Mouse (Mus musculus) CH12.LX (cell line): ENCODE measurements around the gene Tnrc6b. TPM values are rescaled to one million over a fixed set of nuclear protein-coding genes. Genes with fewer than 3 reads are reported as not detected.

Experiments
- DNase-seq: peaks from one replicate; pipeline ENCODE4 v3.0.0-alpha.2; 2013; ENCODE audit errors: extremely low read depth
- H3K27ac ChIP-seq: 2 replicates; pipeline ENCODE4 v1.5.1; 2012; ENCODE audit warnings: low read depth, mild to moderate bottlenecking, control low read depth, moderate library complexity; ENCODE audit not compliant: insufficient read depth
- H3K27me3 ChIP-seq: replicated peaks from 2 replicates; pipeline ENCODE3; 2012; ENCODE audit warnings: inconsistent platforms
- H3K36me3 ChIP-seq, 2 experiments: replicated peaks in 1 of 2; 2 replicates each; pipeline versions ENCODE3 to v1.6.1; 2012; ENCODE audit warnings: inconsistent platforms in 1 of 2, low read length in 1 of 2, mild to moderate bottlenecking in 1 of 2, mixed read lengths in 1 of 2, moderate library complexity in 1 of 2; ENCODE audit not compliant: control insufficient read depth in 1 of 2, insufficient read depth in 1 of 2
- H3K4me1 ChIP-seq, 2 experiments: 2 replicates each; pipeline ENCODE4 v1.6.1; 2012; ENCODE audit warnings: inconsistent platforms in 1 of 2, moderate library complexity in 1 of 2; ENCODE audit not compliant: insufficient read depth in 2 of 2, control insufficient read depth in 1 of 2
- H3K4me2 ChIP-seq: 2 replicates; pipeline ENCODE4 v1.6.1; 2012; ENCODE audit warnings: low read depth, mild to moderate bottlenecking, control low read depth; ENCODE audit not compliant: poor library complexity, insufficient read depth, severe bottlenecking
- H3K4me3 ChIP-seq, 3 experiments: fragments of 150-350 bp in 1 of 3; sonication (generic) in 1 of 3; replicated peaks in 1 of 3; 2 replicates each; pipeline versions ENCODE3 to v1.5.1; 2011 to 2012; ENCODE audit warnings: low read depth in 2 of 3, low read length in 2 of 3, mild to moderate bottlenecking in 2 of 3, moderate library complexity in 2 of 3, control low read depth in 1 of 3, improper control_type of control experiment in 1 of 3, inconsistent platforms in 1 of 3, mixed read lengths in 1 of 3; ENCODE audit not compliant: poor library complexity in 1 of 3
- H3K79me2 ChIP-seq: replicated peaks from 2 replicates; pipeline ENCODE4 v1.6.1; 2012; ENCODE audit warnings: mild to moderate bottlenecking, moderate library complexity; ENCODE audit not compliant: control insufficient read depth, poor library complexity, insufficient read depth, severe bottlenecking; ENCODE audit errors: extremely low read depth
- H3K9ac ChIP-seq: 2 replicates; pipeline ENCODE4 v1.6.1; 2012; ENCODE audit warnings: low read depth, mild to moderate bottlenecking, control low read depth, moderate library complexity; ENCODE audit not compliant: insufficient read depth
- H3K9me3 ChIP-seq: replicated peaks from 2 replicates; pipeline ENCODE3; 2012; ENCODE audit warnings: low read length, inconsistent platforms, mixed read lengths
- BHLHE40 ChIP-seq: IDR thresholded peaks from 2 replicates; pipeline ENCODE4 v1.6.1; 2011; ENCODE audit warnings: mild to moderate bottlenecking, low read depth, low read length, improper control_type of control experiment
- CHD1 ChIP-seq: IDR thresholded peaks from 2 replicates; pipeline ENCODE4 v1.6.1; 2012; ENCODE audit warnings: low read depth, low read length, improper control_type of control experiment, inconsistent platforms
- CHD2 ChIP-seq: IDR thresholded peaks from 2 replicates; pipeline ENCODE4 v1.6.1; 2011; ENCODE audit warnings: low read length, improper control_type of control experiment
- CTCF ChIP-seq, 2 experiments: IDR thresholded peaks in 1 of 2; conservative IDR thresholded peaks in 1 of 2; 2 replicates each; pipeline ENCODE4 v1.5.1; 2011 to 2012; ENCODE audit warnings: low read depth in 2 of 2, low read length in 2 of 2, improper control_type of control experiment in 1 of 2, inconsistent platforms in 1 of 2, mild to moderate bottlenecking in 1 of 2, moderate library complexity in 1 of 2
- E2F4 ChIP-seq: IDR thresholded peaks from 2 replicates; pipeline ENCODE4 v1.6.1; 2011; ENCODE audit warnings: low read depth, low read length, improper control_type of control experiment; ENCODE audit not compliant: insufficient replicate concordance
- ELF1 ChIP-seq: IDR thresholded peaks from 2 replicates; pipeline ENCODE4 v1.6.1; 2014; ENCODE audit warnings: low read depth, mild to moderate bottlenecking, inconsistent platforms, low read length, improper control_type of control experiment
- EP300 ChIP-seq: IDR thresholded peaks from 2 replicates; pipeline ENCODE4 v1.6.1; 2011; ENCODE audit warnings: low read length, improper control_type of control experiment
- ETS1 ChIP-seq: conservative IDR thresholded peaks from 2 replicates; pipeline ENCODE4 v1.6.1; 2012; ENCODE audit warnings: low read depth, mild to moderate bottlenecking, inconsistent platforms, low read length, improper control_type of control experiment, moderate library complexity
- GABPA ChIP-seq: IDR thresholded peaks from 2 replicates; pipeline ENCODE4 v1.6.1; 2012; ENCODE audit warnings: low read depth, low read length, improper control_type of control experiment, inconsistent platforms; ENCODE audit not compliant: insufficient replicate concordance
- HCFC1 ChIP-seq: IDR thresholded peaks from 2 replicates; pipeline ENCODE4 v1.6.1; 2012; ENCODE audit warnings: low read depth, mild to moderate bottlenecking, inconsistent platforms, low read length, improper control_type of control experiment
- IRF4 ChIP-seq: IDR thresholded peaks from 2 replicates; pipeline ENCODE4 v1.6.1; 2014; ENCODE audit warnings: low read depth, mild to moderate bottlenecking, inconsistent platforms, low read length, improper control_type of control experiment
- JUN ChIP-seq: IDR thresholded peaks from 2 replicates; pipeline ENCODE4 v1.6.1; 2011; ENCODE audit warnings: low read depth, mild to moderate bottlenecking, low read length, improper control_type of control experiment, moderate library complexity; ENCODE audit not compliant: insufficient read depth
- JUND ChIP-seq: conservative IDR thresholded peaks from 2 replicates; pipeline ENCODE4 v1.6.1; 2011; ENCODE audit warnings: low read depth, low read length, improper control_type of control experiment
- KAT2A ChIP-seq: IDR thresholded peaks from 2 replicates; pipeline ENCODE4 v1.6.1; 2012; ENCODE audit warnings: low read length, improper control_type of control experiment, inconsistent platforms; ENCODE audit not compliant: insufficient replicate concordance
- MAFK ChIP-seq: IDR thresholded peaks from 2 replicates; pipeline ENCODE4 v1.6.1; 2011; ENCODE audit warnings: low read length, improper control_type of control experiment; ENCODE audit not compliant: insufficient replicate concordance
- MAX ChIP-seq: IDR thresholded peaks from 2 replicates; pipeline ENCODE4 v1.6.1; 2011; ENCODE audit warnings: low read length, improper control_type of control experiment
- MAZ ChIP-seq: IDR thresholded peaks from 2 replicates; pipeline ENCODE4 v1.6.1; 2012; ENCODE audit warnings: low read depth, mild to moderate bottlenecking, inconsistent platforms, low read length, improper control_type of control experiment, moderate library complexity
- MEF2A ChIP-seq: IDR thresholded peaks from 2 replicates; pipeline ENCODE4 v1.6.1; 2014; ENCODE audit warnings: low read depth, mild to moderate bottlenecking, inconsistent platforms, low read length, improper control_type of control experiment, borderline replicate concordance
- MXI1 ChIP-seq: IDR thresholded peaks from 2 replicates; pipeline ENCODE4 v1.6.1; 2011; ENCODE audit warnings: mild to moderate bottlenecking, low read depth, low read length, improper control_type of control experiment
- MYC ChIP-seq: IDR thresholded peaks from 2 replicates; pipeline ENCODE4 v1.6.1; 2011; ENCODE audit warnings: low read depth, mild to moderate bottlenecking, improper control_type of control experiment, low read length
- NELFE ChIP-seq: IDR thresholded peaks from 2 replicates; pipeline ENCODE4 v1.6.1; 2011; ENCODE audit warnings: low read depth, low read length, improper control_type of control experiment
- NRF1 ChIP-seq: IDR thresholded peaks from 2 replicates; pipeline ENCODE4 v1.6.1; 2014; ENCODE audit warnings: low read depth, mild to moderate bottlenecking, inconsistent platforms, low read length, improper control_type of control experiment, moderate library complexity
- PAX5 ChIP-seq: IDR thresholded peaks from 2 replicates; pipeline ENCODE4 v1.6.1; 2012; ENCODE audit warnings: low read length, inconsistent platforms, mixed read lengths
- POLR2A ChIP-seq: IDR thresholded peaks from 2 replicates; pipeline ENCODE4 v1.6.1; 2011; ENCODE audit warnings: low read depth, mild to moderate bottlenecking, improper control_type of control experiment, low read length
- POLR2AphosphoS2 ChIP-seq: IDR thresholded peaks from 2 replicates; pipeline ENCODE4 v1.6.1; 2011; ENCODE audit warnings: low read depth, low read length, improper control_type of control experiment
- RAD21 ChIP-seq: IDR thresholded peaks from 2 replicates; pipeline ENCODE4 v1.6.1; 2011; ENCODE audit warnings: low read depth, mild to moderate bottlenecking, low read length, improper control_type of control experiment, moderate library complexity
- RCOR1 ChIP-seq: conservative IDR thresholded peaks from 2 replicates; pipeline ENCODE4 v1.6.1; 2012; ENCODE audit warnings: low read depth, mild to moderate bottlenecking, inconsistent platforms, low read length, improper control_type of control experiment
- SIN3A ChIP-seq: IDR thresholded peaks from 2 replicates; pipeline ENCODE4 v1.6.1; 2012; ENCODE audit warnings: low read length, improper control_type of control experiment, inconsistent platforms
- SMC3 ChIP-seq: IDR thresholded peaks from 2 replicates; pipeline ENCODE4 v1.6.1; 2011; ENCODE audit warnings: low read depth, low read length, improper control_type of control experiment
- TBP ChIP-seq: conservative IDR thresholded peaks from 2 replicates; pipeline ENCODE4 v1.6.1; 2011; ENCODE audit warnings: low read depth, low read length, improper control_type of control experiment
- TCF12 ChIP-seq: IDR thresholded peaks from 2 replicates; pipeline ENCODE4 v1.6.1; 2014; ENCODE audit warnings: low read depth, mild to moderate bottlenecking, inconsistent platforms, low read length, improper control_type of control experiment
- UBTF ChIP-seq: IDR thresholded peaks from 2 replicates; pipeline ENCODE4 v1.6.1; 2012; ENCODE audit warnings: low read depth, mild to moderate bottlenecking, inconsistent platforms, low read length, improper control_type of control experiment, moderate library complexity
- USF1 ChIP-seq: IDR thresholded peaks from 2 replicates; pipeline ENCODE4 v1.6.1; 2014; ENCODE audit warnings: low read depth, mild to moderate bottlenecking, inconsistent platforms, low read length, improper control_type of control experiment
- USF2 ChIP-seq: conservative IDR thresholded peaks from 2 replicates; pipeline ENCODE4 v1.6.1; 2011; ENCODE audit warnings: low read depth, low read length, improper control_type of control experiment
- ZC3H11A ChIP-seq: IDR thresholded peaks from 2 replicates; pipeline ENCODE4 v1.6.1; 2012; ENCODE audit warnings: low read depth, mild to moderate bottlenecking, inconsistent platforms, low read length, improper control_type of control experiment
- ZKSCAN1 ChIP-seq: IDR thresholded peaks from 2 replicates; pipeline ENCODE4 v1.6.1; 2012; ENCODE audit warnings: low read depth, inconsistent platforms, low read length, improper control_type of control experiment, borderline replicate concordance
- ZMIZ1 ChIP-seq: IDR thresholded peaks from 2 replicates; pipeline ENCODE4 v1.6.1; 2012; ENCODE audit warnings: low read depth, mild to moderate bottlenecking, inconsistent platforms, low read length, improper control_type of control experiment
- ZNF384 ChIP-seq: IDR thresholded peaks from 2 replicates; pipeline ENCODE4 v1.6.1; 2012; ENCODE audit warnings: low read depth, low read length, improper control_type of control experiment, inconsistent platforms
- dilution Hi-C: fragments of 300-500 bp; cut with MboI; formaldehyde crosslinking; loops from 2 replicates; pipeline ENCODE4 v1.14.3; 2020; ENCODE audit warnings: low sequenced_read_pairs; ENCODE audit not compliant: extremely low pct_unique_long_range_greater_than_20kb, extremely low pct_ligation_motif_present
- in situ Hi-C: fragments of 300-500 bp; cut with MboI; formaldehyde crosslinking; loops from 3 replicates; pipeline ENCODE4 v1.14.3; 2019; ENCODE audit warnings: low sequenced_read_pairs, low pct_ligation_motif_present, low pct_unique_long_range_greater_than_20kb, mixed read lengths
- polyA plus RNA-seq: library from polyadenylated mRNA; unstranded; fragments of >175 nt; gene quantifications from 2 replicates; pipeline ENCODE4 v1.2.1, GENCODE M21; 2012; ENCODE audit warnings: low read depth; ENCODE audit not compliant: insufficient read length
- total RNA-seq, 2 experiments: library from RNA; depleted of rRNA; stranded (reverse); fragments of 300-350 nt in 1 of 2; fragments of >200 nt in 1 of 2; gene quantifications; 2 replicates each; pipeline ENCODE4 v1.2.3; 2012 to 2014

The Tnrc6b gene
- total and polyA plus RNA-seq, 3 experiments, result 6.0 to 17.1 (median 16.1) TPM

DNA sequence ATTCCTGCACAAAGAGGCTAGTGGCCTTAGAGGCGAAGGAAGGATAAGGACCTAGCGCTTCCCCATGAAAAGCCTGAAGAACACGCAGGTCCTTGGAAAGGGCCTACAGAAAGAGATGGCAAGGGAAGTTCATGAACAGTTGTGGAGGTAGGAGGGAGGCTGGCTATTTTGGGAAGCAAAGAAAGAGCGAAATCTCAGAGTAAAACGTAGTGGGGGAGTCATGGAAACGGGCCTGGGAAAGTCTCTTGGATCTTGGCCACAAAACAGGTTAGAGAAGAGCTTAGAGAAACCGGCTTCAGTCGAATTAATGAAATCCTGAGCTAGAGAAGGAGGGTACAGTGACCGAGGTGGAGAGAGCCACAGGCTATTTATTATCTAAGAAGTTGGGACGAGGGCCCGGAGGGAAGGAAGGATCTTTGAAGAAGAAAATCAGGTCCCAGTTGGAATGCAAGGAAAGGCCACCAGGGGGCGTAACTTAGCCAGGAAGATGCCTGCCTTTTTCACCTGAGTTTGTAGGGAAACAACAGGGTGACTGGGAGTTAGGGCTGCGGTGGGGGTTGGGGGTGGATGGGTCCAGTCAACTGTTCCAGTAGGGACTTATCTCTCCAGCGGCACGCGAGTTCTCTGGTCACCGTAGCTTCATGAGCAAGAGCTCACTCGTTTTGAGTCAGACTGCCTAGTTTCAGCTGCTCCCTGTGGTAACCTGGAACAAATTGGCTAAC is 5.1 kb upstream of the Tnrc6b start:
- Histone ChIP-seq H3K36me3 (no peaks in the 10 kb centered on the region), H3K9ac (peak overlapping the region; percentile 66), H3K9me3 (no peaks in the 10 kb centered on the region), H3K27me3 (peaks cover 2% of the 10 kb centered on the region)
- TF ChIP-seq ELF1 (peak; percentile 46; the same call in 1 of the 2 replicates), MAFK (0 out of 2 replicates have a peak, but pooled peaks have one; percentile 18), POLR2AphosphoS2 (no peak), MYC (0 out of 2 replicates have a peak, but pooled peaks have one; percentile 10), JUN (no peak), BHLHE40 (peak; percentile 87), RAD21 (peak; percentile 91), TCF12 (peak; percentile 24; the same call in 1 of the 2 replicates), TBP (no peak), ETS1 (peak; percentile 53), ZNF384 (no peak), CHD2 (peak; percentile 82), MXI1 (no peak), SMC3 (peak; percentile 95), ZKSCAN1 (no peak), EP300 (no peak; the same call in 1 of the 2 replicates), MAX (no peak), UBTF (no peak), MAZ (peak; percentile 73), GABPA (no peak), PAX5 (no peak), CHD1 (no peak), POLR2A (no peak), USF2 (no peak), CTCF (conservative IDR thresholded peaks at IDR 0.05 in 1 of 2, IDR thresholded peaks at IDR 0.05 in 1 of 2; ENCODE audit: low read depth in 2 of 2, low read length in 2 of 2) (peak; percentile 79 to 93), NELFE (no peak; the same call in 1 of the 2 replicates), USF1 (no peak), RCOR1 (no peak; the same call in 1 of the 2 replicates), KAT2A (no peak), E2F4 (no peak), NRF1 (no peak), IRF4 (peak; percentile 81), HCFC1 (peak; percentile 42), JUND (no peak; the same call in none of the 2 replicates), MEF2A (peak; percentile 62), ZC3H11A (peak; percentile 83), ZMIZ1 (no peak), SIN3A (peak; percentile 58; the same call in 1 of the 2 replicates)
- TF ChIP-seq, all 38 proteins: peak for 16
- dilution Hi-C loops (no loop called here), in situ Hi-C loops (loop anchor here (10.0 to 25.0 kb wide), 2 partner anchors 239 to 481 kb away; partner anchors contain the start of genes Adsl and Mrtfa)
- DNase-seq, result peak; percentile 73
- Histone ChIP-seq H3K79me2 (no peaks in the 10 kb centered on the region), H3K4me3 (peak overlapping the region; percentile 28 to 45 (median 29)), H3K27ac (no peak overlapping the region), H3K4me2 (peak overlapping the region; percentile 80), H3K4me1 (peaks cover 8 to 36% of the 10 kb centered on the region in 2 experiments)
